Mouse (Mus musculus): ENCODE data around the gene Ascl1.
A peak's percentile ranks its signal among the peaks of the same experiment; 100 is the strongest.

Ascl1 gene

GRCm38 (mm10) chr10:87493576-87493975, at the start of gene Ascl1:
Ascl1 (minus strand) TSS chr10:87493660.
- no peak for DNase-seq (ENCODE audit: inconsistent age in 2 of 2, low spot score in 1 of 2)

- DNase-seq (ENCODE audit: inconsistent age in 2 of 2, low spot score in 1 of 2), result peak in 1 of 2 experiments; percentile 31
These were observed 40.7 kb upstream of the Ascl1 start for GRCm38 (mm10) chr10:87534172-87534571.

- no peak for DNase-seq (ENCODE audit: inconsistent age in 2 of 2, low spot score in 1 of 2)
These were observed 28.2 kb upstream of the Ascl1 start, which contains the start of gene Pah for GRCm38 (mm10) chr10:87521646-87522045. Pah (plus strand) TSS chr10:87521795.

- no peak for DNase-seq (ENCODE audit: inconsistent age in 2 of 2, low spot score in 1 of 2)
These were observed 27.1 kb upstream of the Ascl1 start for GRCm38 (mm10) chr10:87520401-87521116.

- no peak for DNase-seq (ENCODE audit: inconsistent age in 2 of 2, low spot score in 1 of 2)
These were observed 25.1 kb upstream of the Ascl1 start for GRCm38 (mm10) chr10:87518585-87518984.

- no peak for DNase-seq (ENCODE audit: inconsistent age in 2 of 2, low spot score in 1 of 2)
These were observed 19.6 kb upstream of the Ascl1 start for GRCm38 (mm10) chr10:87513052-87513451.

GRCm38 (mm10) chr10:87508581-87508980, 15.1 kb upstream of the Ascl1 start:
- no peak for DNase-seq (ENCODE audit: inconsistent age in 2 of 2, low spot score in 1 of 2)

- DNase-seq (ENCODE audit: inconsistent age in 2 of 2, low spot score in 1 of 2), result peak; percentile 33 to 86
These were observed 10.5 kb upstream of the Ascl1 start for GRCm38 (mm10) chr10:87503946-87504345.

GRCm38 (mm10) chr10:87502283-87502682, 8.8 kb upstream of the Ascl1 start:
- DNase-seq (ENCODE audit: inconsistent age in 2 of 2, low spot score in 1 of 2), result no peak

GRCm38 (mm10) chr10:87501659-87502042, 8.2 kb upstream of the Ascl1 start:
- DNase-seq (ENCODE audit: inconsistent age in 2 of 2, low spot score in 1 of 2), result no peak

- DNase-seq (ENCODE audit: inconsistent age in 2 of 2, low spot score in 1 of 2), result no peak
These were observed 7.6 kb upstream of the Ascl1 start for GRCm38 (mm10) chr10:87500926-87501658.

GRCm38 (mm10) chr10:87497056-87497455, 3.6 kb upstream of the Ascl1 start:
- DNase-seq (ENCODE audit: inconsistent age in 2 of 2, low spot score in 1 of 2), result no peak

- peak; percentile 52 to 83 for DNase-seq (ENCODE audit: inconsistent age in 2 of 2, low spot score in 1 of 2)
These were observed 1.1 kb upstream of the Ascl1 start for GRCm38 (mm10) chr10:87494596-87494995.

- DNase-seq (ENCODE audit: inconsistent age in 2 of 2, low spot score in 1 of 2), result no peak
These were observed 716 bp upstream of the Ascl1 start for GRCm38 (mm10) chr10:87494176-87494575.

- DNase-seq (ENCODE audit: inconsistent age in 2 of 2, low spot score in 1 of 2), result peak; percentile 49 to 84
These were observed 554 bp downstream of the Ascl1 start for GRCm38 (mm10) chr10:87492661-87493551.

- DNase-seq (ENCODE audit: inconsistent age in 2 of 2, low spot score in 1 of 2), result no peak
These were observed 1.2 kb downstream of the Ascl1 start for GRCm38 (mm10) chr10:87492332-87492660.

- no peak for DNase-seq (ENCODE audit: inconsistent age in 2 of 2, low spot score in 1 of 2)
These were observed 1.9 kb downstream of the Ascl1 start for GRCm38 (mm10) chr10:87491485-87492040.

- no peak for DNase-seq (ENCODE audit: inconsistent age in 2 of 2, low spot score in 1 of 2)
These were observed 3.1 kb downstream of the Ascl1 start for GRCm38 (mm10) chr10:87490328-87490727.

GRCm38 (mm10) chr10:87489246-87490009, 4.0 kb downstream of the Ascl1 start:
- DNase-seq (ENCODE audit: inconsistent age in 2 of 2, low spot score in 1 of 2), result no peak

- DNase-seq (ENCODE audit: inconsistent age in 2 of 2, low spot score in 1 of 2), result peak; percentile 50 to 81
These were observed 4.9 kb downstream of the Ascl1 start for GRCm38 (mm10) chr10:87488429-87489145.

All from adrenal gland, adult (tissue).